ENCODE assay signal across 8 mouse cellular contexts in genomic region chr5:137290677-137291076, GRCm38 (mm10). TPM values are rescaled to one million over a fixed set of nuclear protein-coding genes. Genes with fewer than 3 reads are reported as not detected.
DNase-seq lines count a peak whose midpoint lies in the region; ATAC-seq and TF ChIP-seq lines count a peak whose summit lies in the region.

No protein-coding gene starts in this region.

- H3K9me3 ChIP-seq in kidney, embryonic 16.5 days (ENCODE audit: low read length): no peaks in the 10 kb centered on the region
- H3K9me3 ChIP-seq in embryonic facial prominence, embryonic 10.5 days: no peaks in the 10 kb centered on the region
- H3K9me3 ChIP-seq in midbrain, postnatal 0 days (ENCODE audit: low read length): no peaks in the 10 kb centered on the region

- H3K27me3 ChIP-seq in kidney, embryonic 16.5 days (ENCODE audit: insufficient read depth, low read length): peaks cover 46% of the 10 kb centered on the region
- H3K27me3 ChIP-seq in embryonic facial prominence, embryonic 10.5 days (replicated peaks; ENCODE audit: low read depth, poor library complexity, severe bottlenecking): peaks cover 66% of the 10 kb centered on the region
- H3K27me3 ChIP-seq in liver, adult 2 months (ENCODE audit: control insufficient read depth, insufficient read depth, low read length): peaks cover 10% of the 10 kb centered on the region; the same call in 1 of the 2 replicates
- H3K27me3 ChIP-seq in midbrain, postnatal 0 days (ENCODE audit: insufficient read depth, low read length): peaks cover 3% of the 10 kb centered on the region; the same call in 1 of the 2 replicates

- WGBS in kidney, embryonic 16.5 days: 20% methylated on average over 15 of the region's 15 CpGs
- WGBS in embryonic facial prominence, embryonic 10.5 days: 22% methylated on average over 15 of the region's 15 CpGs
- WGBS in liver, adult 2 months: 16% methylated on average over 15 of the region's 15 CpGs
- 25% methylated on average over 15 of the region's 15 CpGs for WGBS in midbrain, postnatal 0 days

- H3K4me1 ChIP-seq in kidney, embryonic 16.5 days (ENCODE audit: insufficient read depth, low read length): peaks cover 42% of the 10 kb centered on the region
- peaks cover 58% of the 10 kb centered on the region for H3K4me1 ChIP-seq in embryonic facial prominence, embryonic 10.5 days
- peaks cover 7% of the 10 kb centered on the region; the same call in 1 of the 2 replicates for H3K4me1 ChIP-seq in liver, adult 2 months (ENCODE audit: control insufficient read depth, insufficient read depth, low read length)
- peaks cover 9% of the 10 kb centered on the region for H3K4me1 ChIP-seq in midbrain, postnatal 0 days (ENCODE audit: insufficient read depth, low read length)

- TF ChIP-seq POLR2A in liver, adult 2 months (IDR thresholded peaks at IDR 0.05; ENCODE audit: extremely low read depth, insufficient read depth, low read length): no peak

- no peak overlapping the region for H3K27ac ChIP-seq in kidney, embryonic 16.5 days (ENCODE audit: low read length)
- no peak overlapping the region for H3K27ac ChIP-seq in embryonic facial prominence, embryonic 10.5 days (replicated peaks)
- H3K27ac ChIP-seq in liver, adult 2 months (replicated peaks; ENCODE audit: insufficient read depth, low read depth, low read length): no peak overlapping the region
- H3K27ac ChIP-seq in midbrain, postnatal 0 days (ENCODE audit: low read depth, low read length): no peak overlapping the region

- H3K9ac ChIP-seq in kidney, embryonic 16.5 days (replicated peaks; ENCODE audit: low read length): no peak overlapping the region
- H3K9ac ChIP-seq in liver, adult 2 months (ENCODE audit: low read depth, low read length): no peak overlapping the region
- H3K9ac ChIP-seq in midbrain, postnatal 0 days (replicated peaks; ENCODE audit: low read length, poor library complexity, severe bottlenecking): no peak overlapping the region

- peak; percentile 65 for DNase-seq in kidney, adult 11 months
- DNase-seq in MN1 (ENCODE audit: low spot score): peak; percentile 81
- peak; percentile 62 for DNase-seq in embryonic facial prominence, embryonic 10.5 days (ENCODE audit: low spot score)
- DNase-seq in heart, postnatal 4 days: peak; percentile 73
- peak; percentile 51 for DNase-seq in liver, adult 2 months (ENCODE audit: extremely low read depth, low read depth, low spot score)
- no peak for DNase-seq in midbrain, postnatal 0 days (ENCODE audit: low spot score)
- no peak for DNase-seq in T-cell, adult 2 months (ENCODE audit: low spot score)

- peaks cover 5% of the 10 kb centered on the region; the same call in 1 of the 2 replicates for H3K36me3 ChIP-seq in kidney, embryonic 16.5 days (ENCODE audit: insufficient read depth, low read length)
- H3K36me3 ChIP-seq in embryonic facial prominence, embryonic 10.5 days (replicated peaks): peaks cover 11% of the 10 kb centered on the region
- H3K36me3 ChIP-seq in liver, adult 2 months (ENCODE audit: control insufficient read depth, insufficient read depth, low read length): peaks cover 3% of the 10 kb centered on the region; the same call in 1 of the 2 replicates
- peaks cover 1% of the 10 kb centered on the region for H3K36me3 ChIP-seq in midbrain, postnatal 0 days (ENCODE audit: insufficient read depth, low read length)

- no peaks in the 10 kb centered on the region for H3K79me2 ChIP-seq in liver, adult 2 months (ENCODE audit: control insufficient read depth, insufficient read depth, low read length)

- H3K4me2 ChIP-seq in kidney, embryonic 16.5 days (replicated peaks; ENCODE audit: low read depth, low read length): no peak overlapping the region
- peak overlapping the region; percentile 20; the same call in 1 of the 2 replicates for H3K4me2 ChIP-seq in midbrain, postnatal 0 days (ENCODE audit: low read depth, low read length, poor library complexity, severe bottlenecking)

- TF ChIP-seq CTCF in liver, adult 2 months (IDR thresholded peaks at IDR 0.05; ENCODE audit: low read depth, low read length): peak; percentile 85
- TF ChIP-seq CTCF in midbrain, postnatal 0 days (IDR thresholded peaks at IDR 0.05): peak; percentile 61

- H3K4me3 ChIP-seq in kidney, embryonic 16.5 days (ENCODE audit: low read length): no peak overlapping the region
- peak overlapping the region; percentile 59 for H3K4me3 ChIP-seq in embryonic facial prominence, embryonic 10.5 days
- H3K4me3 ChIP-seq in liver, adult 2 months (ENCODE audit: insufficient read depth, low read depth, low read length): no peak overlapping the region
- no peak overlapping the region for H3K4me3 ChIP-seq in midbrain, postnatal 0 days (ENCODE audit: low read depth, low read length)

- no peak for ATAC-seq in kidney, embryonic 16.5 days (ENCODE audit: low FRiP score, low TSS enrichment)
- no peak for ATAC-seq in midbrain, postnatal 0 days (ENCODE audit: low FRiP score)

RNA-seq across cellular contexts. Expression of gene Ache, which starts 3.4 kb away (rescaled TPM):
- polyA plus RNA-seq in kidney, embryonic 16.5 days (2015; fragmentation: Nextera tagmentation; extraction: Ambion mirVana): 3.0 and 3.1 TPM in 2 replicates
- polyA plus RNA-seq in embryonic facial prominence, embryonic 10.5 days (2016; fragmentation: Nextera tagmentation; extraction: Ambion mirVana): 3.8 and 4.5 TPM in 2 replicates
- total RNA-seq in heart, postnatal 4 days (2021): 1 to 10 TPM; 3.9 to 4.3 TPM
- total RNA-seq in liver, adult 2 months (2014; rRNA removed): 0.28 and 0.34 TPM in 2 replicates
- 0.36 and 0.55 TPM in 2 replicates for polyA plus RNA-seq in liver, adult 2 months (2012; rRNA removed)
- 168 and 174 TPM in 2 replicates for total RNA-seq in midbrain, postnatal 0 days (2014; rRNA removed)
- 132 and 148 TPM in 2 replicates for polyA plus RNA-seq in midbrain, postnatal 0 days (2015; fragmentation: Nextera tagmentation; extraction: Ambion mirVana)

RNA-seq across cellular contexts. Expression of gene Ufsp1, which starts 3.8 kb away (rescaled TPM):
- polyA plus RNA-seq in kidney, embryonic 16.5 days (2015; fragmentation: Nextera tagmentation; extraction: Ambion mirVana): 7.2 and 7.8 TPM in 2 replicates
- polyA plus RNA-seq in embryonic facial prominence, embryonic 10.5 days (2016; fragmentation: Nextera tagmentation; extraction: Ambion mirVana): 7.8 and 8.3 TPM in 2 replicates
- 1 to 10 TPM; 7.5 to 8.0 TPM for total RNA-seq in heart, postnatal 4 days (2021)
- total RNA-seq in liver, adult 2 months (2014; rRNA removed): 1.1 and 1.4 TPM in 2 replicates
- polyA plus RNA-seq in liver, adult 2 months (2012; rRNA removed): 6.3 and 7.9 TPM in 2 replicates
- 24.5 and 29.3 TPM in 2 replicates for total RNA-seq in midbrain, postnatal 0 days (2014; rRNA removed)
- 35.0 and 41.2 TPM in 2 replicates for polyA plus RNA-seq in midbrain, postnatal 0 days (2015; fragmentation: Nextera tagmentation; extraction: Ambion mirVana)

RNA-seq across cellular contexts. Expression of gene Srrt, which starts 16.8 kb away (rescaled TPM):
- 158 and 165 TPM in 2 replicates for polyA plus RNA-seq in kidney, embryonic 16.5 days (2015; fragmentation: Nextera tagmentation; extraction: Ambion mirVana)
- 191 and 214 TPM in 2 replicates for polyA plus RNA-seq in embryonic facial prominence, embryonic 10.5 days (2016; fragmentation: Nextera tagmentation; extraction: Ambion mirVana)
- 100 to 1,000 TPM; 108 to 119 TPM for total RNA-seq in heart, postnatal 4 days (2021)
- total RNA-seq in liver, adult 2 months (2014; rRNA removed): 20.7 and 25.2 TPM in 2 replicates
- 36.2 and 61.5 TPM in 2 replicates for polyA plus RNA-seq in liver, adult 2 months (2012; rRNA removed)
- total RNA-seq in midbrain, postnatal 0 days (2014; rRNA removed): 112 and 114 TPM in 2 replicates
- polyA plus RNA-seq in midbrain, postnatal 0 days (2015; fragmentation: Nextera tagmentation; extraction: Ambion mirVana): 53.4 and 56.4 TPM in 2 replicates

RNA-seq across cellular contexts. Expression of gene Trip6, which starts 23.5 kb away (rescaled TPM):
- polyA plus RNA-seq in kidney, embryonic 16.5 days (2015; fragmentation: Nextera tagmentation; extraction: Ambion mirVana): 90.1 and 102 TPM in 2 replicates
- 73.1 and 76.2 TPM in 2 replicates for polyA plus RNA-seq in embryonic facial prominence, embryonic 10.5 days (2016; fragmentation: Nextera tagmentation; extraction: Ambion mirVana)
- total RNA-seq in heart, postnatal 4 days (2021): 10 to 100 TPM; 32.5 to 36.0 TPM
- 5.8 and 6.5 TPM in 2 replicates for total RNA-seq in liver, adult 2 months (2014; rRNA removed)
- polyA plus RNA-seq in liver, adult 2 months (2012; rRNA removed): 14.7 and 25.0 TPM in 2 replicates
- 11.6 and 17.5 TPM in 2 replicates for total RNA-seq in midbrain, postnatal 0 days (2014; rRNA removed)
- 10.3 and 10.9 TPM in 2 replicates for polyA plus RNA-seq in midbrain, postnatal 0 days (2015; fragmentation: Nextera tagmentation; extraction: Ambion mirVana)

RNA-seq across cellular contexts. Expression of gene Slc12a9, which starts 42.7 kb away (rescaled TPM):
- polyA plus RNA-seq in kidney, embryonic 16.5 days (2015; fragmentation: Nextera tagmentation; extraction: Ambion mirVana): 16.3 and 16.6 TPM in 2 replicates
- 12.6 and 13.4 TPM in 2 replicates for polyA plus RNA-seq in embryonic facial prominence, embryonic 10.5 days (2016; fragmentation: Nextera tagmentation; extraction: Ambion mirVana)
- 1 to 10 TPM; 5.0 to 5.5 TPM for total RNA-seq in heart, postnatal 4 days (2021)
- total RNA-seq in liver, adult 2 months (2014; rRNA removed): 4.0 and 4.7 TPM in 2 replicates
- 11.9 and 20.3 TPM in 2 replicates for polyA plus RNA-seq in liver, adult 2 months (2012; rRNA removed)
- 28.9 and 30.4 TPM in 2 replicates for total RNA-seq in midbrain, postnatal 0 days (2014; rRNA removed)
- polyA plus RNA-seq in midbrain, postnatal 0 days (2015; fragmentation: Nextera tagmentation; extraction: Ambion mirVana): 27.0 and 27.8 TPM in 2 replicates

Comparison
In these comparisons a context has a peak if more than half of its experiments do, and no peak if none do; other contexts are left out.
1. DNase-seq: peak in kidney, adult 11 months (single experiment), MN1 (single experiment), embryonic facial prominence, embryonic 10.5 days (single experiment), heart, postnatal 4 days (single experiment) and liver, adult 2 months (single experiment); none in midbrain, postnatal 0 days (single experiment) and T-cell, adult 2 months (single experiment).
2. RNA of gene Ache, which starts 3.4 kb away (polyA plus RNA-seq): 132 to 148 TPM in midbrain, postnatal 0 days; 3.8 to 4.5 TPM in embryonic facial prominence, embryonic 10.5 days, 3.0 to 3.1 TPM in kidney, embryonic 16.5 days and 0.36 to 0.55 TPM in liver, adult 2 months; every median in the first group is over 10 times any median in the second.